Mouse (Mus musculus): ENCODE measurements around the gene Engase. TPM values are rescaled to one million over a fixed set of nuclear protein-coding genes. Genes with fewer than 3 reads are reported as not detected.

Gene Engase
- polyA plus RNA-seq, 1 experiment from 2014 or later = 7.3 TPM

DNA sequence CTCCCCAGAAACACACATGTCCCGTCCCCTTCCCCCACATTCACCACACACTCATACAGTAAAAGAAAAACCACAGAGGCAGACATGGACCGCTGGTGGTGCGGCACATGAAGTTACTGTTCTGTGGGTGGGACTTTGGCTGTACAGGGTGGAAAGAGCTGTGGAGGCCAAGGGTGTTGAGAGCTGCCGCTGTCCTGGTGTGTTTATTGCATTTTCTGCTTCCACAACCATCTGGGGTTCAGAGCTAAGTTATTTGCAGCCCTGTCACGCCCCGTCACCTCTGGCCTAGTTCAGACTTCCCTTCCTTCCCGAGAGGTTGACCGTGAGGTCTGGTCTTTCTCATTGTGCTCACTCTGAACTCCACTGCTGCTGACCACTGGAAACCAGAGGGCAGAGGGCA lies 17.6 kb upstream of the Engase start:
- no peaks in the 10 kb centered on the region for H3K27me3 ChIP-seq
- peaks cover 8% of the 10 kb centered on the region; the same call in 1 of the 2 replicates for H3K4me1 ChIP-seq
- no peak overlapping the region for H3K27ac ChIP-seq
- no peak overlapping the region for H3K4me2 ChIP-seq
- H3K4me3 ChIP-seq = no peak overlapping the region
- no peak overlapping the region for H3K9ac ChIP-seq
- no peaks in the 10 kb centered on the region for H3K36me3 ChIP-seq
- WGBS = 41% methylated on average over 8 of the region's 8 CpGs
- ATAC-seq (ENCODE audit: borderline replicate concordance, extremely low read depth, low FRiP score, low TSS enrichment) = no peak; the same call in 1 of the 2 replicates
- no peaks in the 10 kb centered on the region for H3K9me3 ChIP-seq

DNA sequence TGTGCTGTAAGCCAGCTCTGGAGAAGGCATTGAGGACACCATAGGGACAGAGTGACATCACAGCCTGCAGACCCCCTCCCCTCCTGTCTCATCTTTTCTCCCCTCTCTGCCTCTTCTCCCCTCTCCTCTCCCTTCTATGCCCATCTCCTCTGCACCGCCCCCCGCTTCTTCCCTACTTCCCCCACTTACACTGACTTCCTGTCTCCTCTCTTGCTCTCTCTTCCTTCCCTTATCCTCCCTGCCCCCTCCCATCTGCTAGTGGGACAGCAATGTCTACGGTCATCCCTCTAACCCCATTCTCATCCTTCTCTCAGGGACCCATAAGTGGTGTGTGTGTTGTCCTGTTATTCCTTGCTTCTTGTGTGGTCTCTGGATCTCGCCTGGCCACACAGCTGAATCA lies 17.1 kb upstream of the Engase start:
- Histone ChIP-seq H3K4me3 (no peak overlapping the region), H3K4me2 (no peak overlapping the region), H3K27ac (no peak overlapping the region), H3K4me1 (peaks cover 8% of the 10 kb centered on the region; the same call in 1 of the 2 replicates), H3K36me3 (no peaks in the 10 kb centered on the region), H3K9me3 (no peaks in the 10 kb centered on the region), H3K27me3 (no peaks in the 10 kb centered on the region), H3K9ac (no peak overlapping the region)
- no peak; the same call in 1 of the 2 replicates for ATAC-seq (ENCODE audit: borderline replicate concordance, extremely low read depth, low FRiP score, low TSS enrichment)
- 62% methylated on average over 4 of the region's 4 CpGs for WGBS

DNA sequence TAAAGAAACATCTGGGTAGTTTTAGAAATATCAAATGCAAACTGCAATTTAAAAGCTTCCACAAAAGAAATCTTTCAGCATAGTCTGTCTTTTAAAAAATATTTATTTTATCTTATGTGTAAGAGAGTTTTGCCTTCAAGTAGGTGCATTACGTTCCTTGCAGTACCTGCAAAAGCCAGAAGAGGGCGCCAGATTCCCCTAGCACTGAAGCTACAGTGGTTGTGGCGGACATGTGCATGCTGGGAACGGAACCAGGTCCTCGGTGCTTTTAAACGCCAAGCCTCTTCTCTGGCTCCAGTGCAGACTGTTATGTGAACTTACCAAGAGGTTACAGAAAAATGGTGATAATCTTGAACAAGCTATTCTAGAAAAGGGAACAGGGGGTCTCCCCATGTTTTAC lies 16.3 kb upstream of the Engase start:
- no peaks in the 10 kb centered on the region for H3K9me3 ChIP-seq
- no peak overlapping the region for H3K4me2 ChIP-seq
- H3K4me3 ChIP-seq = no peak overlapping the region
- 62% methylated on average over 6 of the region's 6 CpGs for WGBS
- no peaks in the 10 kb centered on the region for H3K36me3 ChIP-seq
- H3K27me3 ChIP-seq = no peaks in the 10 kb centered on the region
- H3K4me1 ChIP-seq = peaks cover 8% of the 10 kb centered on the region; the same call in 1 of the 2 replicates
- no peak overlapping the region for H3K9ac ChIP-seq
- no peak for ATAC-seq (ENCODE audit: borderline replicate concordance, extremely low read depth, low FRiP score, low TSS enrichment)
- H3K27ac ChIP-seq = no peak overlapping the region

DNA sequence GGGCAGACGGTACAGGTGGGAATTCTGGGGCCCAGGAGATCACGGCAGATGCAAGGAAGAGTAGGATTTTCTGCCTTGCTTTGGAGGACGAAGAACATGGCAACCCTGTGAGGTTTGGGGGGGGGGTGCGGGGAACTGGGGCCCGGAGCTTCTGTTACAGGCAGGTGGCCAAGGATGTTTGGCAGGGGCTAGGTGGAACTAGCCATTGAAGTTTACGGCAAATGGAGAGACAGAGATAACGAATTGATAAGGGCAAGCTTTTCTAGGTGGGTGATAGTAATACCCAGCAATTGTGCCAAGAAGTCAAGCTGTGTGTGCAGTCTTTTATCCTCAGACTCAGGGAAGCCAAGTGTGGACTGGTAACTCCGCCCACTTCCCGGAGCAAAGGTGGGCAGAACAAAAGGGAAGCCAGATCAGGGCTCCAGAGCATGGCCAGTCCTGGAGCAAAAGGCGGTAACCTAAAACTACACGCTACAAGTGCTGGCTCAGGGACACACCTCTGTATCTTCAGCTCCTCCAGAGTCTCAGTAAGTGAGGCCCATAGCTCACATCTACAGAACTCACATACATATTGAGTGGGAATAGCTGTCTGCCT lies 9.1 kb upstream of the Engase start:
- no peaks in the 10 kb centered on the region for H3K36me3 ChIP-seq
- no peaks in the 10 kb centered on the region for H3K27me3 ChIP-seq
- no peaks in the 10 kb centered on the region for H3K9me3 ChIP-seq
- H3K4me3 ChIP-seq = no peak overlapping the region
- no peak overlapping the region for H3K27ac ChIP-seq
- WGBS = 49% methylated on average over 11 of the region's 11 CpGs
- H3K9ac ChIP-seq = no peak overlapping the region
- peaks cover 10% of the 10 kb centered on the region for H3K4me1 ChIP-seq
- ATAC-seq (ENCODE audit: borderline replicate concordance, extremely low read depth, low FRiP score, low TSS enrichment) = no peak
- H3K4me2 ChIP-seq = no peak overlapping the region

GRCm38 (mm10) chr11:118469509-118470160 lies 7.0 kb upstream of the Engase start:
- H3K4me1 ChIP-seq = peaks cover 8% of the 10 kb centered on the region; the same call in 1 of the 2 replicates
- H3K9me3 ChIP-seq = no peaks in the 10 kb centered on the region
- WGBS = 79% methylated on average over 10 of the region's 10 CpGs
- no peaks in the 10 kb centered on the region for H3K36me3 ChIP-seq
- H3K27me3 ChIP-seq = no peaks in the 10 kb centered on the region
- no peak for ATAC-seq (ENCODE audit: borderline replicate concordance, extremely low read depth, low FRiP score, low TSS enrichment)
- H3K27ac ChIP-seq = peak overlapping the region; percentile 90
- H3K4me3 ChIP-seq = no peak overlapping the region
- no peak overlapping the region for H3K9ac ChIP-seq
- 0 out of 2 replicates have a peak overlapping the region, but pooled peaks have one; percentile 1 for H3K4me2 ChIP-seq

GRCm38 (mm10) chr11:118470234-118470966 lies 6.2 kb upstream of the Engase start:
- no peaks in the 10 kb centered on the region for H3K27me3 ChIP-seq
- WGBS = 24% methylated on average over 12 of the region's 12 CpGs
- no peaks in the 10 kb centered on the region for H3K9me3 ChIP-seq
- ATAC-seq (ENCODE audit: borderline replicate concordance, extremely low read depth, low FRiP score, low TSS enrichment) = peak; percentile 79; the same call in 1 of the 2 replicates
- peaks cover 8% of the 10 kb centered on the region; the same call in 1 of the 2 replicates for H3K4me1 ChIP-seq
- H3K4me3 ChIP-seq = no peak overlapping the region
- peak overlapping the region; percentile 90 for H3K27ac ChIP-seq
- H3K4me2 ChIP-seq = peak overlapping the region; percentile 1; the same call in 1 of the 2 replicates
- H3K9ac ChIP-seq = no peak overlapping the region
- no peaks in the 10 kb centered on the region for H3K36me3 ChIP-seq

- no peak overlapping the region for H3K4me2 ChIP-seq
- H3K9ac ChIP-seq = no peak overlapping the region
- peaks cover 10% of the 10 kb centered on the region; the same call in 1 of the 2 replicates for H3K4me1 ChIP-seq
- ATAC-seq (ENCODE audit: borderline replicate concordance, extremely low read depth, low FRiP score, low TSS enrichment) = no peak
- no peaks in the 10 kb centered on the region for H3K9me3 ChIP-seq
- H3K4me3 ChIP-seq = no peak overlapping the region
- no peaks in the 10 kb centered on the region for H3K36me3 ChIP-seq
- no peak overlapping the region for H3K27ac ChIP-seq
- WGBS = 74% methylated on average over 13 of the region's 13 CpGs
- no peaks in the 10 kb centered on the region for H3K27me3 ChIP-seq
Observed at GRCm38 (mm10) chr11:118471676-118472075, 5.0 kb upstream of the Engase start.

DNA sequence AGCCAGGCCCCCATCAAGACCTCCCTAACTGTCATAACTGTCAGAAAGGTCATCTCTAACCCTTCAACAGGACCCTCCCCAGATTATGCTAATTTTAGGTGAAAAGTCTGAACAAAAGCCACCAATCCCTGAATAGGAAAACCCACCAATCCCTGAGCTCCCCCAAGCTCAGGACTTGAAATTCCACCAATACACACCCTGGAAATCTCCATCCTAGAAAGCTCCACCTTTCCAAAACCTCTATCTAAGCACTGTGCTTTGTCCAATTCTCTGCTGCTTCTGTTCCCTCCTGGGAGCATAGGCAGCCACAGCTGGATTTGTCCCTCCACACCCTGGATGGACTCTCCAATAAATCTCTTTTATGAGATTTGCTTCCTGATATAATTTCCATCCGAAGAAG lies 3.5 kb upstream of the Engase start:
- Histone ChIP-seq H3K4me1 (peaks cover 19% of the 10 kb centered on the region), H3K9me3 (no peaks in the 10 kb centered on the region), H3K4me3 (no peak overlapping the region), H3K27ac (no peak overlapping the region), H3K27me3 (no peaks in the 10 kb centered on the region), H3K36me3 (no peaks in the 10 kb centered on the region), H3K4me2 (no peak overlapping the region), H3K9ac (no peak overlapping the region)
- WGBS = 75% methylated on average over 1 of the region's 1 CpGs
- no peak for ATAC-seq (ENCODE audit: borderline replicate concordance, extremely low read depth, low FRiP score, low TSS enrichment)

DNA sequence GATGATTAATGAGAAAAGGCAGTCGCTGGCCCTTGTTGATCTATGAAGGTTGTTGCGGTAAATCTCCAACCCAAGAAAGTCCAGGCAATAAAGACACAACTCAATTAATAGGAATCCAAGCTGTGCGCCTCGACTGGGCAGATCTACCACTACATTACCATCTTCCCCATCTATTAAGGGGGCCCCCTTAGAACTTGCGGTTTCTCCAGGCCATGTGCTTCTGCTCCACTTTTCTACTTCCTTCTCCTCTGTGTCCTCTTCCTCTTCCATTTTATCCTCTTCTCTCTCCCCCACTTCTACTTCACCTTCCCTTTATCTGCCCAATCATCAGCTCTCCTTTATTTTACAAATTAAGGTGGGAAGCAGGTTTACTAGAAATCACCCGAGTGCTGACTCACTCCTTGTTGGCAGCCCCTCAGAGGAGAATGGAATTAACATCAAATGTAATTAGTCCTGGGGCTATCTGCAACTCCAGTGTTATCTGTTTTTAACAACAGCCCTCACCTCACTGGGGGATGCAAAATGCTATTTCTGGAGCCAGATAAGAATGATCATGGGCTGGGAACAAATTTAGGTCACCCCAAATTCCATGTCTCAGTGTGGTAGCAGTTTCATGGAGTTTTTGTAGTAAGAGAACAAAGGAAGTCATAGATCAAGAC lies 2.7 kb upstream of the Engase start:
- Histone ChIP-seq H3K36me3 (no peaks in the 10 kb centered on the region), H3K4me2 (no peak overlapping the region), H3K27ac (no peak overlapping the region), H3K9ac (no peak overlapping the region), H3K4me3 (no peak overlapping the region), H3K27me3 (no peaks in the 10 kb centered on the region), H3K4me1 (peaks cover 19% of the 10 kb centered on the region), H3K9me3 (no peaks in the 10 kb centered on the region)
- ATAC-seq (ENCODE audit: borderline replicate concordance, extremely low read depth, low FRiP score, low TSS enrichment) = no peak
- 70% methylated on average over 6 of the region's 6 CpGs for WGBS

DNA sequence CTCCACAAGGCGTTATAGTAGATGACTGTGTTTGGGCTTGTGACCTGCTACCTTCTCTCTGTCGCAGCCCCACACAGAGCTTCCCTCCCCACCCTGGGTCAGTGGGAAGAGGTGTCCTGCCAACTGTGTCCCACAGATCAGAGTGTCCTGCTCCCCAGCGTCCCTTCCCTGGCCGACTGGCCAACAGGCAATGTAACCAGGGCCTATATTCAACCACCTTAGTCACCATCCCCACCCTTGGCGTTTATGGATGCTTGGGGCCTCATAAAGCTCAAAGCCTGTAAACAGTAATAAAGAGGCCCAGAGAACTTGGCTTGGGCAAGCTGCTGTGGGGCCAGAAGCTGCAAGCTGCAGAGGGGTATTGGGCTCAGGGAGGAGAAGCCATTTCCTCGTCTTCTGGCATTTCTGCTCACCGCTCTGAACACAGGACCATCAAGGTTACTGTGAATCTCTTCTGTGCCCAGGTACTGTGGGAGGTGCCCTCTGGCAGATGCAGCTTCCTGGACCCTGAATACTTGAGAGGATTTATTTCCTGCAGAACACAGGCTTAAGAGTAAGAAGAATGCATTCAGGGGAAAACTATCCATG lies 1.0 kb upstream of the Engase start:
- H3K4me3 ChIP-seq = no peak overlapping the region
- WGBS = 84% methylated on average over 7 of the region's 7 CpGs

DNA sequence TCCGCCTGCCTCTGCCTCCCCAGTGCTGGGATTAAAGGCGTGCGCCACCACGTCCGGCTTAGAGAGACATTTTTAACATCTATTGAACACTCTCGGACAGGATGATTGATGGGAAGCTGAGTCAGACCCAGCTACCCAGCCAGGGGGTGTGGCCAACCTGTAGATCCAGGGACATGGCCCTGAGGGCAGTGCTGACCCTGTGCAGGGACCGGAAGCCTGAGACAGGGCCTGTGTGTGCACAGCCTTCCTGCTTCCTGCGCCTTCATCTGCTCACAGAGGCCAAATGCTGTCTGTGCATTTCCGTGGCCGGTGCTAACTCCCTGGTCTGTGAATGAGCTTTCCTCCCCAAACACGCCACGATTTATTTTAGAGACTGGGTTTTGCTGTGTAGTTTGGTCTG lies 3.1 kb downstream of the Engase start:
- H3K4me3 ChIP-seq = no peak overlapping the region
- 0 out of 2 replicates have a peak overlapping the region, but pooled peaks have one; percentile 3 for H3K27ac ChIP-seq
- peaks cover 11% of the 10 kb centered on the region for H3K4me1 ChIP-seq
- 64% methylated on average over 12 of the region's 12 CpGs for WGBS
- ATAC-seq (ENCODE audit: borderline replicate concordance, extremely low read depth, low FRiP score, low TSS enrichment) = no peak
- H3K27me3 ChIP-seq = no peaks in the 10 kb centered on the region
- H3K9ac ChIP-seq = no peak overlapping the region
- peaks cover 3% of the 10 kb centered on the region for H3K36me3 ChIP-seq
- no peaks in the 10 kb centered on the region for H3K9me3 ChIP-seq
- H3K4me2 ChIP-seq = no peak overlapping the region

More for the DNA sequence above, 1.0 kb upstream of the Engase start:
- no peaks in the 10 kb centered on the region; the same call in 1 of the 2 replicates for H3K36me3 ChIP-seq
- H3K9ac ChIP-seq = no peak overlapping the region
- H3K9me3 ChIP-seq = no peaks in the 10 kb centered on the region
- H3K4me2 ChIP-seq = no peak overlapping the region
- H3K4me1 ChIP-seq = peaks cover 14% of the 10 kb centered on the region
- H3K27me3 ChIP-seq = no peaks in the 10 kb centered on the region
- no peak overlapping the region for H3K27ac ChIP-seq
- ATAC-seq (ENCODE audit: borderline replicate concordance, extremely low read depth, low FRiP score, low TSS enrichment) = no peak

All from lung, embryonic 15.5 days (tissue).